Mouse (Mus musculus): ENCODE data around the gene Olfr825. TPM values are rescaled to one million over a fixed set of nuclear protein-coding genes. Genes with fewer than 3 reads are reported as not detected.

Gene Olfr825
- polyA plus RNA-seq (2017; shearing (Covaris generic)) = 0.06 TPM

GRCm38 (mm10) chr10:130166666-130167065 lies at the start of gene Olfr825:
Gene Olfr825, minus strand, starts transcription at chr10:130166766.

GRCm38 (mm10) chr10:130214303-130214702 lies 47.7 kb upstream of the Olfr825 start, which contains the start of gene Olfr827:
Gene Olfr827, minus strand, starts transcription at chr10:130214403.

GRCm38 (mm10) chr10:130184086-130184485 lies 17.5 kb upstream of the Olfr825 start, which contains the start of gene Olfr826:
Gene Olfr826, minus strand, starts transcription at chr10:130184186.

GRCm38 (mm10) chr10:130129900-130130299 lies 36.7 kb downstream of the Olfr825 start, which contains the start of gene Olfr824:
Gene Olfr824, minus strand, starts transcription at chr10:130130000.

GRCm38 (mm10) chr10:130115283-130115682 lies 51.3 kb downstream of the Olfr825 start, which contains the start of gene Olfr823:
Gene Olfr823, minus strand, starts transcription at chr10:130115383.

Other genes starting within 250 kb of the Olfr825 start
- not detected for gene Olfr818, start 217.7 kb downstream of the Olfr825 start, polyA plus RNA-seq (2017; shearing (Covaris generic))
- gene Olfr819, start 199.5 kb downstream of the Olfr825 start, polyA plus RNA-seq (2017; shearing (Covaris generic)) = not detected
- gene Olfr247, start 190.6 kb downstream of the Olfr825 start, polyA plus RNA-seq (2017; shearing (Covaris generic)) = not detected
- gene Gm10310, start 181.7 kb downstream of the Olfr825 start, polyA plus RNA-seq (2017; shearing (Covaris generic)) = 0.08 TPM
- gene Olfr820, start 154.1 kb downstream of the Olfr825 start, polyA plus RNA-seq (2017; shearing (Covaris generic)) = not detected
- gene Olfr821, start 136.4 kb downstream of the Olfr825 start, polyA plus RNA-seq (2017; shearing (Covaris generic)) = not detected
- gene Olfr822, start 95.6 kb downstream of the Olfr825 start, polyA plus RNA-seq (2017; shearing (Covaris generic)) = 0.26 TPM
- gene Olfr823, start 51.4 kb downstream of the Olfr825 start, polyA plus RNA-seq (2017; shearing (Covaris generic)) = not detected
- 0.19 TPM for gene Olfr824, start 36.8 kb downstream of the Olfr825 start, polyA plus RNA-seq (2017; shearing (Covaris generic))
- 0.10 TPM for gene Olfr826, start 17.4 kb upstream of the Olfr825 start, polyA plus RNA-seq (2017; shearing (Covaris generic))
- not detected for gene Olfr827, start 47.6 kb upstream of the Olfr825 start, polyA plus RNA-seq (2017; shearing (Covaris generic))
- gene Neurod4, start 113.5 kb upstream of the Olfr825 start, polyA plus RNA-seq (2017; shearing (Covaris generic)) = not detected
- gene Tespa1, start 156.1 kb upstream of the Olfr825 start, polyA plus RNA-seq (2017; shearing (Covaris generic)) = 218 TPM
- 1.1 TPM for gene Vmn2r84, start 227.6 kb upstream of the Olfr825 start, polyA plus RNA-seq (2017; shearing (Covaris generic))